9 mouse cellular contexts compared by ENCODE assay signal in genomic region chr19:10184096-10184495, GRCm38 (mm10). TPM values are rescaled to one million over a fixed set of nuclear protein-coding genes. Genes with fewer than 3 reads are reported as not detected.
DNase-seq lines count a peak whose midpoint lies in the region; ATAC-seq and TF ChIP-seq lines count a peak whose summit lies in the region.
"Had no signal": no experiment of that assay in that cellular context is flagged by ENCODE, and none has a peak within 500 bp of the region (broad histone marks: within the 10 kb centered on the region; RNA-seq: fewer than 3 reads in every experiment).

No protein-coding gene starts in this region.

- no peak for TF ChIP-seq EP300 in CH12.LX (IDR thresholded peaks at IDR 0.05; ENCODE audit: low read length)

- H3K4me3 ChIP-seq in CH12.LX (replicated peaks in 1 of 3; ENCODE audit: low read depth in 2 of 3, low read length in 2 of 3, poor library complexity in 1 of 3) = peak overlapping the region; percentile 77 to 90 (median 84)
- peak overlapping the region; percentile 92 for H3K4me3 ChIP-seq in intestine, embryonic 15.5 days (replicated peaks)
- peak overlapping the region; percentile 88 for H3K4me3 ChIP-seq in lung, embryonic 16.5 days (ENCODE audit: low read length)
- H3K4me3 ChIP-seq in stomach, embryonic 14.5 days (ENCODE audit: low read depth, low read length) = peak overlapping the region; percentile 97
- no peak overlapping the region for H3K4me3 ChIP-seq in thymus, adult 2 months (ENCODE audit: control insufficient read depth, insufficient read depth, low read length)

- WGBS in intestine, embryonic 15.5 days = 2% methylated on average over 12 of the region's 12 CpGs
- 7% methylated on average over 12 of the region's 12 CpGs for whole genome bisulfite sequencing in lung, embryonic 16.5 days
- 7% methylated on average over 12 of the region's 12 CpGs for WGBS in stomach, embryonic 14.5 days
- 75% methylated on average over 12 of the region's 12 CpGs for WGBS in thymus, adult 2 months

- no peak for TF ChIP-seq CTCF in CH12.LX (conservative IDR thresholded peaks at IDR 0.05 in 1 of 2, IDR thresholded peaks at IDR 0.05 in 1 of 2; ENCODE audit: low read depth in 2 of 2, low read length in 2 of 2)
- no peak for TF ChIP-seq CTCF in thymus, adult 2 months (IDR thresholded peaks at IDR 0.05; ENCODE audit: borderline replicate concordance, control insufficient read depth, extremely low read depth, insufficient read depth, low read length, poor library complexity)

- TF ChIP-seq POLR2A in CH12.LX (IDR thresholded peaks at IDR 0.05; ENCODE audit: low read depth, low read length) = no peak
- no peak for TF ChIP-seq POLR2A in thymus, adult 2 months (IDR thresholded peaks at IDR 0.05; ENCODE audit: control insufficient read depth, extremely low read depth, insufficient read depth, low read length, poor library complexity)

- peaks cover 12 to 22% of the 10 kb centered on the region in 2 experiments for H3K4me1 ChIP-seq in CH12.LX (ENCODE audit: control insufficient read depth in 1 of 2, insufficient read depth in 2 of 2)
- H3K4me1 ChIP-seq in intestine, embryonic 15.5 days (replicated peaks) = peaks cover 28% of the 10 kb centered on the region
- H3K4me1 ChIP-seq in lung, embryonic 16.5 days (replicated peaks; ENCODE audit: control insufficient read depth, insufficient read depth, low read length) = peaks cover 11% of the 10 kb centered on the region
- H3K4me1 ChIP-seq in stomach, embryonic 14.5 days (ENCODE audit: control insufficient read depth, insufficient read depth, low read length) = peaks cover 7% of the 10 kb centered on the region
- peaks cover 11% of the 10 kb centered on the region for H3K4me1 ChIP-seq in thymus, adult 2 months (replicated peaks; ENCODE audit: control insufficient read depth, insufficient read depth, low read length)

- in situ Hi-C loops in CH12.LX (cut with MboI; ENCODE audit: low pct_ligation_motif_present, low pct_unique_long_range_greater_than_20kb, low sequenced_read_pairs) = no loop called here

- peaks cover 28 to 47% of the 10 kb centered on the region in 2 experiments for H3K36me3 ChIP-seq in CH12.LX (replicated peaks in 1 of 2; ENCODE audit: control insufficient read depth in 1 of 2, insufficient read depth in 1 of 2, low read length in 1 of 2)
- peaks cover 37% of the 10 kb centered on the region for H3K36me3 ChIP-seq in intestine, embryonic 15.5 days
- H3K36me3 ChIP-seq in lung, embryonic 16.5 days (ENCODE audit: control insufficient read depth, insufficient read depth, low read length) = peaks cover 16% of the 10 kb centered on the region
- peaks cover 37% of the 10 kb centered on the region for H3K36me3 ChIP-seq in stomach, embryonic 14.5 days (ENCODE audit: control insufficient read depth, insufficient read depth, low read length)
- 0 out of 2 replicates have a peak, but pooled peaks cover 3% of the 10 kb centered on the region for H3K36me3 ChIP-seq in thymus, adult 2 months (ENCODE audit: control insufficient read depth, insufficient read depth, low read length)

- no peaks in the 10 kb centered on the region for H3K27me3 ChIP-seq in CH12.LX (replicated peaks)
- no peaks in the 10 kb centered on the region for H3K27me3 ChIP-seq in intestine, embryonic 15.5 days (replicated peaks)
- no peaks in the 10 kb centered on the region for H3K27me3 ChIP-seq in lung, embryonic 16.5 days (ENCODE audit: control insufficient read depth, insufficient read depth, low read depth, low read length)
- H3K27me3 ChIP-seq in stomach, embryonic 14.5 days (ENCODE audit: control insufficient read depth, insufficient read depth, low read length) = no peaks in the 10 kb centered on the region
- H3K27me3 ChIP-seq in thymus, adult 2 months (ENCODE audit: control insufficient read depth, insufficient read depth, low read length) = no peaks in the 10 kb centered on the region
- H3K27me3 ChIP-seq: Patski had no signal

- ATAC-seq in intestine, embryonic 15.5 days = peak; percentile 56
- peak; percentile 20; the same call in 1 of the 2 replicates for ATAC-seq in lung, embryonic 16.5 days (ENCODE audit: low read depth)
- peak; percentile 51 for ATAC-seq in stomach, embryonic 14.5 days (ENCODE audit: insufficient number of reproducible peaks, insufficient read depth, low FRiP score, low read depth)

- intact Hi-C loops in gastrocnemius, postnatal 14 days (cut with DNase I; ENCODE audit: low total_unique reads) = no loop called here

- no peaks in the 10 kb centered on the region for H3K9me3 ChIP-seq in CH12.LX (replicated peaks; ENCODE audit: low read length)
- H3K9me3 ChIP-seq in intestine, embryonic 15.5 days = no peaks in the 10 kb centered on the region
- H3K9me3 ChIP-seq in lung, embryonic 16.5 days (ENCODE audit: control insufficient read depth, low read length) = no peaks in the 10 kb centered on the region
- H3K9me3 ChIP-seq in stomach, embryonic 14.5 days (ENCODE audit: control insufficient read depth, low read depth, low read length) = no peaks in the 10 kb centered on the region

- dilution Hi-C loops in CH12.LX (cut with MboI; ENCODE audit: extremely low pct_ligation_motif_present, extremely low pct_unique_long_range_greater_than_20kb, low sequenced_read_pairs) = no loop called here

- no peak overlapping the region for H3K27ac ChIP-seq in CH12.LX (ENCODE audit: insufficient read depth, low read depth)
- H3K27ac ChIP-seq in intestine, embryonic 15.5 days = peak overlapping the region; percentile 97
- H3K27ac ChIP-seq in lung, embryonic 16.5 days (ENCODE audit: low read length) = peak overlapping the region; percentile 93
- peak overlapping the region; percentile 94 for H3K27ac ChIP-seq in stomach, embryonic 14.5 days (ENCODE audit: low read length)
- H3K27ac ChIP-seq in thymus, adult 2 months (ENCODE audit: control insufficient read depth, insufficient read depth, low read length) = no peak overlapping the region

- peak overlapping the region; percentile 88; the same call in 1 of the 2 replicates for H3K9ac ChIP-seq in CH12.LX (ENCODE audit: insufficient read depth, low read depth)
- peak overlapping the region; percentile 97 for H3K9ac ChIP-seq in intestine, embryonic 15.5 days
- peak overlapping the region; percentile 89 for H3K9ac ChIP-seq in lung, embryonic 16.5 days (ENCODE audit: low read length)
- H3K9ac ChIP-seq in stomach, embryonic 14.5 days (replicated peaks; ENCODE audit: low read depth, low read length) = peak overlapping the region; percentile 89

- peak overlapping the region; percentile 42 for H3K4me2 ChIP-seq in CH12.LX (ENCODE audit: insufficient read depth, low read depth, poor library complexity, severe bottlenecking)
- peak overlapping the region; percentile 61 for H3K4me2 ChIP-seq in intestine, embryonic 15.5 days (replicated peaks)
- H3K4me2 ChIP-seq in lung, embryonic 16.5 days (ENCODE audit: low read depth, low read length) = peak overlapping the region; percentile 75
- peak overlapping the region; percentile 51 for H3K4me2 ChIP-seq in stomach, embryonic 14.5 days (replicated peaks; ENCODE audit: low read depth, low read length)

- peak; percentile 32 for DNase-seq in gastrocnemius, postnatal 14 days
- DNase-seq in gastrocnemius, adult 18-20 months (ENCODE audit: low spot score) = no peak
- DNase-seq in CH12.LX (ENCODE audit: extremely low read depth) = no peak
- peak; percentile 28 for DNase-seq in embryo, embryonic 9.5 days (ENCODE audit: extremely low spot score)
- no peak for DNase-seq in thymus, adult 2 months

- TF ChIP-seq RAD21 in CH12.LX (IDR thresholded peaks at IDR 0.05; ENCODE audit: low read depth, low read length) = no peak

- H3K79me2 ChIP-seq in CH12.LX (replicated peaks; ENCODE audit: control insufficient read depth, extremely low read depth, insufficient read depth, poor library complexity, severe bottlenecking) = no peaks in the 10 kb centered on the region

RNA-seq across cellular contexts. Expression of gene Fads1, which starts 1.4 kb away (rescaled TPM):
- 10 to 100 TPM; 10.5 to 16.5 TPM for total RNA-seq in gastrocnemius, postnatal 14 days (2021)
- total RNA-seq in gastrocnemius, adult 18-20 months (2021) = 1 to 10 TPM; 4.1 to 6.2 TPM
- total RNA-seq in CH12.LX (2012; rRNA removed) (34.8 and 37.2 TPM in 2 replicates), CH12.LX (2014; rRNA removed) (30.5 and 30.6 TPM in 2 replicates)
- 37.6 and 44.7 TPM in 2 replicates for polyA plus RNA-seq in CH12.LX (2012; ENCODE audit: insufficient read length, low read depth)
- polyA plus RNA-seq in intestine, embryonic 15.5 days (2015; fragmentation: Nextera tagmentation; extraction: Ambion mirVana) = 145 and 146 TPM in 2 replicates
- 78.2 and 91.0 TPM in 2 replicates for polyA plus RNA-seq in lung, embryonic 16.5 days (2015; fragmentation: Nextera tagmentation; extraction: Ambion mirVana)
- polyA plus RNA-seq in stomach, embryonic 14.5 days (2014; fragmentation: Nextera tagmentation; extraction: Ambion mirVana) = 112 and 114 TPM in 2 replicates
- polyA plus RNA-seq in thymus, adult 2 months (2012; rRNA removed) = 50.2 and 51.4 TPM in 2 replicates

RNA-seq across cellular contexts. Expression of gene Tmem258, which starts 19.7 kb away (rescaled TPM):
- 10 to 100 TPM; 92.6 to 96.5 TPM for total RNA-seq in gastrocnemius, postnatal 14 days (2021)
- 10 to 100 TPM; 83.7 to 89.8 TPM for total RNA-seq in gastrocnemius, adult 18-20 months (2021)
- total RNA-seq in CH12.LX (2012; rRNA removed) = 344 and 357 TPM in 2 replicates
- total RNA-seq in CH12.LX (2014; rRNA removed) = 148 and 164 TPM in 2 replicates
- 179 and 253 TPM in 2 replicates for polyA plus RNA-seq in CH12.LX (2012; ENCODE audit: insufficient read length, low read depth)
- 470 and 520 TPM in 2 replicates for polyA plus RNA-seq in intestine, embryonic 15.5 days (2015; fragmentation: Nextera tagmentation; extraction: Ambion mirVana)
- polyA plus RNA-seq in lung, embryonic 16.5 days (2015; fragmentation: Nextera tagmentation; extraction: Ambion mirVana) = 488 and 498 TPM in 2 replicates
- polyA plus RNA-seq in stomach, embryonic 14.5 days (2014; fragmentation: Nextera tagmentation; extraction: Ambion mirVana) = 453 and 489 TPM in 2 replicates
- 159 and 189 TPM in 2 replicates for polyA plus RNA-seq in thymus, adult 2 months (2012; rRNA removed)

RNA-seq across cellular contexts. Expression of gene Fen1, which starts 19.9 kb away (rescaled TPM):
- 1 to 10 TPM; 4.2 to 6.2 TPM for total RNA-seq in gastrocnemius, postnatal 14 days (2021)
- total RNA-seq in gastrocnemius, adult 18-20 months (2021) = 1 to 10 TPM; 3.6 to 4.3 TPM
- total RNA-seq in CH12.LX (2012; rRNA removed) = 125 and 172 TPM in 2 replicates
- 156 and 167 TPM in 2 replicates for total RNA-seq in CH12.LX (2014; rRNA removed)
- 111 and 119 TPM in 2 replicates for polyA plus RNA-seq in CH12.LX (2012; ENCODE audit: insufficient read length, low read depth)
- polyA plus RNA-seq in intestine, embryonic 15.5 days (2015; fragmentation: Nextera tagmentation; extraction: Ambion mirVana) = 92.2 and 97.4 TPM in 2 replicates
- polyA plus RNA-seq in lung, embryonic 16.5 days (2015; fragmentation: Nextera tagmentation; extraction: Ambion mirVana) = 99.0 and 106 TPM in 2 replicates
- 65.1 and 70.4 TPM in 2 replicates for polyA plus RNA-seq in stomach, embryonic 14.5 days (2014; fragmentation: Nextera tagmentation; extraction: Ambion mirVana)
- polyA plus RNA-seq in thymus, adult 2 months (2012; rRNA removed) = 43.8 and 57.8 TPM in 2 replicates

RNA-seq across cellular contexts. Expression of gene Myrf, which starts 56.5 kb away (rescaled TPM):
- total RNA-seq in gastrocnemius, postnatal 14 days (2021) = under 1 TPM in 1 of 2 experiments, not detected in 1; 0.08 TPM
- not detected for total RNA-seq in gastrocnemius, adult 18-20 months (2021)
- total RNA-seq in CH12.LX (2012; rRNA removed) (0.04 and 0.13 TPM in 2 replicates), CH12.LX (2014; rRNA removed) (not detected in 2 replicates)
- 0.10 and 0.11 TPM in 2 replicates for polyA plus RNA-seq in CH12.LX (2012; ENCODE audit: insufficient read length, low read depth)
- 12.0 and 14.4 TPM in 2 replicates for polyA plus RNA-seq in intestine, embryonic 15.5 days (2015; fragmentation: Nextera tagmentation; extraction: Ambion mirVana)
- 5.0 and 6.0 TPM in 2 replicates for polyA plus RNA-seq in lung, embryonic 16.5 days (2015; fragmentation: Nextera tagmentation; extraction: Ambion mirVana)
- polyA plus RNA-seq in stomach, embryonic 14.5 days (2014; fragmentation: Nextera tagmentation; extraction: Ambion mirVana) = 27.6 and 28.4 TPM in 2 replicates
- 2.7 and 4.9 TPM in 2 replicates for polyA plus RNA-seq in thymus, adult 2 months (2012; rRNA removed)

Comparison
In these comparisons a context has a peak if more than half of its experiments do, and no peak if none do; other contexts are left out.
1. DNase-seq: peak in gastrocnemius, postnatal 14 days (single experiment) and embryo, embryonic 9.5 days (single experiment); none in gastrocnemius, adult 18-20 months (single experiment), CH12.LX (single experiment) and thymus, adult 2 months (single experiment).
2. H3K27ac ChIP-seq: peak in intestine, embryonic 15.5 days (single experiment), lung, embryonic 16.5 days (single experiment) and stomach, embryonic 14.5 days (single experiment); none in CH12.LX (single experiment) and thymus, adult 2 months (single experiment).
3. Peak in every context shown above with its lines, with median percentiles within 50 percentile points of each other: H3K4me2 ChIP-seq, H3K9ac ChIP-seq and ATAC-seq.